Mouse (Mus musculus) spleen, postnatal 4 days (tissue): ENCODE data around the gene Map3k5.
A peak's percentile ranks its signal among the peaks of the same experiment; 100 is the strongest.

Source experiments
- DNase-seq, 2 experiments: peaks; one replicate each; pipeline ENCODE4 v3.0.0; 2022; ENCODE audit warnings: low spot score in 2 of 2

Map3k5 gene

GRCm38 (mm10) chr10:20105575-20105974 is 171.3 kb downstream of the Map3k5 start:
- DNase-seq = no peak

- no peak for DNase-seq
These were observed 172.8 kb downstream of the Map3k5 start for GRCm38 (mm10) chr10:20107031-20107430.

- no peak for DNase-seq
These were observed 177.2 kb downstream of the Map3k5 start for GRCm38 (mm10) chr10:20111508-20111907.

- no peak for DNase-seq
These were observed 178.0 kb downstream of the Map3k5 start for GRCm38 (mm10) chr10:20112026-20112973.

- DNase-seq = no peak
These were observed 185.5 kb downstream of the Map3k5 start for GRCm38 (mm10) chr10:20119504-20120425.

GRCm38 (mm10) chr10:20121981-20122380 is 187.7 kb downstream of the Map3k5 start:
- no peak for DNase-seq

GRCm38 (mm10) chr10:20123401-20123800 is 189.1 kb downstream of the Map3k5 start:
- DNase-seq = no peak

GRCm38 (mm10) chr10:20124576-20124975 is 190.3 kb downstream of the Map3k5 start:
- no peak for DNase-seq

- DNase-seq = no peak
These were observed 191.0 kb downstream of the Map3k5 start for GRCm38 (mm10) chr10:20125226-20125625.

GRCm38 (mm10) chr10:20132933-20133652 is 198.8 kb downstream of the Map3k5 start:
- no peak for DNase-seq

GRCm38 (mm10) chr10:20135350-20136058 is 201.2 kb downstream of the Map3k5 start:
- DNase-seq = peak in 1 of 2 experiments; percentile 29

- no peak for DNase-seq
These were observed 202.2 kb downstream of the Map3k5 start for GRCm38 (mm10) chr10:20136505-20136904.

GRCm38 (mm10) chr10:20141376-20141775 is 207.1 kb downstream of the Map3k5 start:
- DNase-seq = no peak

- no peak for DNase-seq
These were observed 214.0 kb downstream of the Map3k5 start, which contains the start of gene Map7 for GRCm38 (mm10) chr10:20148130-20148772. Gene Map7 (plus strand): TSS chr10:20148471.

GRCm38 (mm10) chr10:20148773-20149120 is 214.5 kb downstream of the Map3k5 start:
- peak; percentile 32 to 78 for DNase-seq

GRCm38 (mm10) chr10:20149121-20149834 is 215.0 kb downstream of the Map3k5 start:
- peak; percentile 25 to 79 for DNase-seq

- no peak for DNase-seq
These were observed 215.6 kb downstream of the Map3k5 start for GRCm38 (mm10) chr10:20149835-20150355.

GRCm38 (mm10) chr10:20152131-20152530 is 217.9 kb downstream of the Map3k5 start:
- no peak for DNase-seq

GRCm38 (mm10) chr10:20153507-20153906 is 219.2 kb downstream of the Map3k5 start:
- DNase-seq = no peak

GRCm38 (mm10) chr10:20155401-20155800 is 221.1 kb downstream of the Map3k5 start:
- no peak for DNase-seq
